In the genomic region with DNA sequence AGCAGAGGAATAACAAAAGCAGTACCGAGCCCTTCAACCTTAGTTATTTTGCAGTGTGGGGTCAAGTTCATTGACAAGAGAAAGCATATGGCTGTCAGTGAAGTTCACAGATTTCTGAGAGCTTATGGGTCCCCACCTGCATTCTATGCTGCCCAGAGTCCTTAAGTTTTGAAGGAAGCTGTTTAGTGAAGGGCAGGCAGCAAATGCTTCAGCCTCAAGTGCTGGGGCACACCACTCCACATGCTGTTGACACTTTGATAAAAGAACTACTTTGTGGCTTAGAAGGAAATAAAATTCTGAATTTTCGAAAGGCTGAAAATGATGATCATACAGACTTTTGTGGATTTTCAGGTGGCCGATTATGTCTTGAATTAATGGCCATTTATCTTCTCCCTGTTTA, we compare ENCODE assay signal across 24 mouse cellular contexts.
"Had no signal": no experiment of that assay in that cellular context is flagged by ENCODE, and none has a peak within 500 bp of the region (broad histone marks: within the 10 kb centered on the region; RNA-seq: fewer than 3 reads in every experiment).

No protein-coding gene starts in this region.

- H3K9ac ChIP-seq: heart, embryonic 13.5 days; heart, embryonic 15.5 days; hindbrain, embryonic 13.5 days; hindbrain, embryonic 15.5 days; limb, embryonic 12.5 days had no signal

- H3K4me1 ChIP-seq: heart, embryonic 13.5 days; heart, embryonic 15.5 days; hindbrain, embryonic 13.5 days; hindbrain, embryonic 15.5 days had no signal

- H3K36me3 ChIP-seq: heart, embryonic 13.5 days; heart, embryonic 15.5 days; hindbrain, embryonic 13.5 days; hindbrain, embryonic 15.5 days; limb, embryonic 10.5 days; limb, embryonic 12.5 days had no signal

- DNase-seq: gastrocnemius, postnatal 14 days; gastrocnemius, postnatal 36 days; heart, adult 11 months; heart, adult 2 months; heart, postnatal 14 days; heart, postnatal 36 days; kidney, adult 11 months; kidney, adult 2 months; kidney, adult 9 months; kidney, postnatal 10 days; kidney, postnatal 25 days; kidney, postnatal 4 days had no signal

- H3K27me3 ChIP-seq: heart, embryonic 13.5 days; heart, embryonic 15.5 days; hindbrain, embryonic 13.5 days; hindbrain, embryonic 15.5 days; limb, embryonic 12.5 days had no signal

- ATAC-seq: forebrain, embryonic 16.5 days; hindbrain, postnatal 0 days; intestine, embryonic 16.5 days had no signal

- H3K9me3 ChIP-seq: heart, embryonic 13.5 days; heart, embryonic 15.5 days; hindbrain, embryonic 13.5 days; hindbrain, embryonic 15.5 days; limb, embryonic 10.5 days; limb, embryonic 12.5 days had no signal

- H3K4me3 ChIP-seq: heart, adult 2 months; heart, embryonic 13.5 days; heart, embryonic 15.5 days; hindbrain, embryonic 13.5 days; hindbrain, embryonic 15.5 days; layer of hippocampus, adult 2 months; left cerebral cortex, adult 2 months; limb, embryonic 10.5 days; limb, embryonic 12.5 days had no signal

- H3K27ac ChIP-seq: heart, adult 2 months; heart, embryonic 13.5 days; heart, embryonic 15.5 days; hindbrain, embryonic 13.5 days; hindbrain, embryonic 15.5 days; hindbrain, postnatal 0 days; layer of hippocampus, adult 2 months; left cerebral cortex, adult 2 months; limb, embryonic 10.5 days; limb, embryonic 12.5 days had no signal

- H3K4me2 ChIP-seq: heart, embryonic 11.5 days; heart, embryonic 13.5 days; heart, embryonic 15.5 days; hindbrain, embryonic 13.5 days; hindbrain, embryonic 15.5 days; limb, embryonic 12.5 days had no signal
